Mouse (Mus musculus) 3T3-L1 (cell line): ENCODE results near the gene Itsn1.
A peak's percentile ranks its signal among the peaks of the same experiment; 100 is the strongest.

ENCODE experiments used
- DNase-seq: peaks from one replicate; pipeline ENCODE4 v3.0.0-alpha.2; 2015; ENCODE audit warnings: low read depth, low spot score

Gene Itsn1

DNA sequence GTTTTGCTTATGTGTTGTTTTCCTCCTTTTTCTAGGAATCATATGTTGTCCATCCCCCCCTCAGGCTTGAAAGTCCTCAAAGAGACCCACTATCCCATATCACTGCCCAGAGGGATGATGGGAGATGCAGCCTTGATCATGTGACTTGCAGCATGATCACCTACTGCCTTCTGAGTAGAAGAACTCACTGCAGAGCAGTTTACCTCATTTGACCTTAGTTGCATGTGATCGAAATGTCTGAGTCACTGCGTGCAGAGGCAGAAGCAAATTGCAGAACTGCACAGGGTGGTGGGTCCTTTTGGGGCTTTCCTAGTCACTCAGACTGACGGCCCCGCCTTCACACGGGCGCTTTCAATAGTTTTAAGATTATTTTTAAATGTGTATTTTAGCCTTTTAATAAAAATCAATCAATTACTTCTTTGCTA is 141.1 kb downstream of the Itsn1 start:
- DNase-seq: peak; percentile 20

DNA sequence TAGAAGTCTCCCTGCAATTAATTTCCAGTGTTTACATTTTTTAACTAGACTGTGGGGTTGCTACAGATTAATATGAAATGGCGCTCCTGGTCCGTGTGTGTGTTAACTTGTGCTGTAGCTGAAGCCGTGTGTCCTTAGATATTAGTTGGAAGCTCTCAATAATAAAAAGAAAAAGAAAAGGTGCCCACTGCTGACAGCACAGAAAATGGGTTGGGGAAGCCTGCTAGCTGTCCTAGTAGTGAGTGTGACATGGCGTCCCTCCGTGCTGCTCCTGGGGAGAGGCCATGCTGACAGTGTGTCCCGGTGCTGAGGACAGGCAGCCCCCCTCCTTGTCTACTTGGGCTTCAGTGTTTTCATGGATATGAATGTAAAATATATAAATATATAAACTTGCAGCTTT is 142.1 kb downstream of the Itsn1 start:
- DNase-seq: no peak

DNA sequence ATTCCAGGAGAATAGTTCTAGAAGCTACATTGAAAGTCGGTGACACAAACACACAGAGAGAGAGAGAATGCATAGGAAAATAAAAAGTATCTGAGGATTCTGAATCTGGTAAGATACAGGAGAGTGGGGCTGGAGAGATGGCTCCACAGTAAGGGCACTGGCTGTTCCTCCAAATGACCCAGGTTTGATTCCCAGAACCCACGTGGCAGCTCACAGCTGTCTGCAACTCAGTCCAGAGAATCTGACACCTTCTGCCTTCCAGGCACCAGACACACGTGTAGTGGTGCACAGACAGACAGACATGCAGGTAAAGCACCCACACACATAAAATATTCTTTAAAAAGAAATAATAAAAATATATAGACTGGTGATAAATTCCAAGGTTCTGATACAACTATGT is 144.6 kb downstream of the Itsn1 start:
- DNase-seq: no peak

DNA sequence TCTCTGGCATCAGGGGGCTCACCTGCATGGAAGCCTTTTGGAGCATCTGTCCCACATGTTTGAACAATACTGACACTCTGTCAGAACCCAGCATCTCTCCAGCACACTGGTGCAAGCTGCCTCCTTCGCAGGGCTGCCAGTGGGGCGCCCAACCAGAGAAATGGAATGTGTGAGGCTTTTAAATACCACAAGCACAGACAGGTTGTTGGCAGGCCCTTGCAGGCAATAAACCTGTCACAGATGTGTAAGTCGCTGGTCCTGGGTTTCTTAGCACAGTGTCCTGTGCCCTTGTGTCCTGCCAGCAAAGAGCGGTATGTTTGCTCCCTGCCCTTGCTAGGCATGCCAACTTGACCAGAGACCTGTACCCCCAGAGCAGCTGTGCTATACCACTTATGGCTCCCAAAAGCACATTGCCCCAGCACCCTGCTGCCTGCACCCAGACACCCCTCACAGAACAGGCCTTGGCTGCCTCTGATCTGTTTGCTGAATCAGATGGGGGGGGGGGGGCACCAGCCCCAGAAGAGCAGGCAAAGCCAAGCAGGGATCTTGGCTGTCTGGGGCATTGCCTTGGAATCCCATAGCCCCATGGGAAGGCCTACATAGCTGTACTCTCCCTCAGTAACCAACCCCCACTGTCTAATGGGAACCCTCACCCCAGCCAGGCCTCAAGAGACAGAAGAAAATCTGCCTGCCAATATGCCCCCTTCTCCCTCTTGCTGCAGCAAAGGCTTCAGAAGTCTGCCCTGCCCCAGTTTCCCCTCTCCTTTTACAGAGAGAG is 146.7 kb downstream of the Itsn1 start:
- DNase-seq: peak; percentile 56

DNA sequence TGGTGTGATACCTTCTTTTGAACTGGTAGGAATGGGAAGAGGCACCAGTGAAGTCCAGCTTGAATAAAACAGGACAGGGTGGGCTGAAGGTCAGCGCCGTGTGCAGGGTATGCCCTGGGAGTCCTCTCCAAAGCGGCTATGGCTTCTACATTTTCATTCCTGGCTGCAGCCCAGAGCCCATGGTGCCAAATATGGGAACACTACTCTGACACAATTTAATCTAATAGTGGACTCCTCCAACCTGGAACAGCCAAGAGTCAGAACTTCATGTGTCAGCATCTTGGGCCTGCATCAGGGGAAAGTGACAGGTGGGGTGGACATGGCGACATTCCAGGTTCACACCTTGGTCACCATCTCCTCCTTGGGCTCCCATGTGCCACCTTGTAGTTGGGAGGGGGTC is 147.4 kb downstream of the Itsn1 start:
- DNase-seq: no peak

DNA sequence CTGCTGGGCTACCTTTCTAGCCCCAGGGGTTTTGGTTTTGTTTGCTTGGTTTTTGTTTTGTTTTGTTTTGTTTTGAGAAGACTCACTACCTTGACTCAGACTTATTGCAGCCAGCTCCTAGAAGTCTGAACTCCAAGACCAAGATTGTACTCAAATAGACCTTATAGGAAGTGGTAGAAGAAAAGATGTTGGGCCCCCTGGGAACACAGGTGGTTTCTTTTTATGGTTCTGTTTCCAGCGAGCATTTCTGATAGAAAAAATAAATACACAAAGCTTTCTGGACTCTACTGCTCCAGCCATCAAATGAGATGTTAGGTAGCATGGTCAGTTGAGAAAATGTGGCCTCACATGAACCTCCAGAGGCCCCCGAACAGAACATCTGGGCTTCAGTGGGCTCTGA is 150.0 kb downstream of the Itsn1 start:
- DNase-seq: no peak

DNA sequence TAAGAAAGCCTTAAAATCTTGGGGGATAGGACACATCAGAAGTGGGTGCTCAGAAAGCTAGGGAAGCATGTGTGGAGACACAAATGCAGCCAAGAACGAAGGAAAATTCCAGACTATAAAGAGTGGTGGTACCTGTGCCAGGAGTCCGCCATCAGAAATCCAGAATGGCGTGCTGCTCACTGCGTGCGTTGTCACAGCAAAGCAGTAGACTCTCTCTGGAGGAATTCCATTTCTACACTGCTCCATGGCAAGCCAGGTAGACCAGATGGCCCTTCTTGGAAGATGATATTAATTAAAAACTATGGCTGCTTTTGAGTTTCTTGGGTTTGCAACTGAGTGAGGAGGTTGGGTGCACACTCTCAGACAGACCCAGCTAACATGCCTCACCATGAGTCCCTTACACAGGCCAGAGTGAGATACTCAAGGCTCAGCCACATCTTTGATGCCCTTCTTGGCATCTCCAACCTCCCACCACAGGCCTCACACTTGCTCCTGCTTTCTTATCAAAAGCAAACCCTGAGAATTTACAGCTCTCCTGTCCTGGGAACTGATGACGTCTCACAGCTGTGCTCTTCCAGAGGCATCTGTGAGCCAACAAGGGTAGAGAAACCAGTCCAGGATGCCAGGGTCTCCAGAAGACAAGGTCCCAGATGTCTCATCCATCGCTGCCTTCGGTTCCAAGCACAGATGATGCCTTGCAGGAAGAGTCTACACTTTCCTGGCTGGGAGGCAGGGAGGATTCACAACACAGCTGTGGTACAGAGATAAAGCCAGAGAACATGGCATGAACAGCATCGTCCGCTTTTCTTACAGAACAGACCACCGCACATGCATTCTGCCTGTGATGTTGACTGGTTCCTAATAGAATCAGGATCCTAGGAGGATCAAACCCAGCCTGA is 152.0 kb downstream of the Itsn1 start:
- no peak for DNase-seq

DNA sequence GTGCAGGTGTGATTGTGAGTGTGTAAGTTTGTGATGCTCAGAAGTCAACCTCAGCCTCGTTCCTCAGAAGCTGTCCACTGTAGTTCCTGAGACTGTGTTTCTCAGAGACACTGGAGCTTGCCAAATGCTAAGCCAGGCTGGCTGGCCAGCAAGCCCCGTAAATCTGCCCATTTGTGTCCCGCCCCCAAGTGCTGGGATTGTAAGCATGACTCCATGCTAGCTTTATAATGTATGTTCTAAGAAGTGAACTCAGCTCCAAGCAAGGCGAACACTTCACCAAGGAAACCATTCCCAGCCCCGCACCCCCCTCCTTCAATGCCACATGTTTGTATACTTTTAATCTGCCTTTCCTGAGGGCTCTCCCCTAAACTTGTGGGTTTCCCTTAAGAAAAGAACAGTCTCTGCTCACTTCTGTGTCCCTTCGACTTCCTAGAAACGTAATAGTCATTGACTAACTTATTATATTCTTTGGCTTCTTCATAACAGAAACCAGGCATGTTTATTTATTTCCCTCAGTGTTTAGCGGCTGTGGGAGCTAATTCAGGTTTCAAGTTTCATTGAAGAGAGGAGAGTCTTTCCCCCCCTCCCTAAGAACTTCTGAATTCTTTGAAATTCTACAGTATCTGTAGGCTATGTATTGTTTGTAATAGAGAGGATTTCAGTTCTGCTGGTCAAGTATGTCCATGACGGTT is 153.2 kb downstream of the Itsn1 start:
- no peak for DNase-seq

DNA sequence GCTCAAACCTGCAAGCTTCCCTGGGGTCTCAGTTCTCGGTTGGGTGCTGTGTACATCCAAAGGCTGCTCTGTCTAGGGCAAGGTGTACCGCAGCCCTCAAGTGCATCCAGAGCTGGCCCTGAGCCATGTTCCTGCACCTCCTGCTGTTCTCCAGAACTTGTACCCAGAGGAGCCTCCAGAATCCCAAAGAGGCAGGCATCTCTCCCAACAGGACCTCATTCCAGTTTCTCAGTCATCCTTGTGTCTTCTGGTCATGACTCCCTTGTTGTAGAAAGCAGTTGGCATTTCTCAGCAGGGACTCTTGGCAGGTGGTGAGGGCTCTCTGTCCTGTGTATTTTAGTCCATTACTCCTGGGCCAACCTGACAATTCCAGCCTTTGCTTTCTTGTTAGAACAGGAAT is 154.6 kb downstream of the Itsn1 start:
- no peak for DNase-seq

DNA sequence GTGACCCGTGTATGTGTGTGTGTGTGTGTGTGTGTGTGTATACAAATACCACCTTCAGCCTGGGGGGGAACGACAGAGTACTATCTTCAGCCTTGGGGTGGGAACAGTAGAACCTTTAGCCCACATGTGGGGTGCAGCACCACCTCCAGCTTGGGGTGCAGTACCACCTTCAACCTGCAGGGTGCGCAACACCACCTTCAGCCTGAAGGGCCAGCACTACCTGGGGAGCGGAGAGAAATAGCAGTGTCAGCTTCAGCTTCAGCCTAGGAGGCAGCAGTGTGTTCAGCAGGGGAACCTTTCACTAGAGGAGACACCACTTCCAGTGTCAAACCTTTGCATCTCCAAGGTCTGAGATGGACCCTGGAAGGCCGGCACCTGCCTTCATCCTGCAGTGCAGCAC is 155.1 kb downstream of the Itsn1 start:
- peak; percentile 43 for DNase-seq

DNA sequence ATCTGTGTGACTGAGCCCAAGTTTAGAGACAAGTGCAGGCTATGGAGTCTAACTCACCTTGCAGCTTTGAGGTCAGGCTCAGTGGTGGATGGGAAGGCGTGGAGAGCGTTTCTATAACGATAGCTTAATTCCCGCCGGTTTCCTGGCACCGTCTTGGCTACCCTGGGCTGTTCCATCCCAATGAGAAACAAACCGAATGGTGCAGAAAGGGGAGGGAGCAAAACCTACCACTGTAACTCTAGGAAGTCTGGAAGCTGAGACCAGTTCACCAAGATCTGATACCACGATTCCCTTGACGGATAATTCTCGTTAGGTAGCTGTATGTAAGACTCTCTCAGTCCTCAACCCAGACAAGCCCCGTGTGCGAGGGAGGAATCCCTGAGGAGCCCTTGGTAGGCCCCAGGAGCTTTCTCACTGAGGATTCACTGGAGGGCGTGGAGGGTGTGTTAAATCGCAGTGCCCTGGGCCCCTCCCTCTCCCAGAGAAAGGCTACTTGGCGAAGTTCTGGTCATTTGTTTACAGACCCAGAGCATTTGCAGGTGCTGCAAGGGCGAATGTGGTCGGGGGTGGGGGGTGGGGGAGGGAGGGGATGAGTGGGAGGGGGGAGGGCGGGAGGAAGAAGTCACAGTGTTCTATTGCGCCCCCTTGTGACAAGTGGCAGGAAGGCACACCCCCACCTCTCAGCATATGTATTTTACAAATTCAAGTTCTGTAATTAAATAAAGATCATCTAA is 156.5 kb downstream of the Itsn1 start:
- peak; percentile 51 for DNase-seq

DNA sequence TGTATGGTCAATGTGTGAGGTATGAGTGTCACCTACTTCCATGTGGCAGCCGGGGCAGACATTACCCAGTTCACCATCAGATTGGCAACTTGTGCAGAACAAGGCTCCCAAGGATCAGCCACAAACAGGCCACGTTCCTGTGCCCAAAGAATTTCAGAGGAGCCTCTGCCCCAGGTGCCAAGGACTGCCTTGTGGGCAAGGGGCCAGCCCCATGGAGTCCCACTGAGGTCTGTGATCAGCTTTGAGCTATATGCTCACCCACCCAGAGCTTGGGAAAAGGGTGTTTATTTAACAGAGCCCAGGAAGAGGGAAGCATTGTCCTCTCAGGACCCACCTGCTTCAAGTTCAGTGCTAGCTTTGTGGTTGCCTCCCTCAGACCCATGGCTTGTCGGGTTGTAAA is 159.3 kb downstream of the Itsn1 start:
- DNase-seq: no peak

DNA sequence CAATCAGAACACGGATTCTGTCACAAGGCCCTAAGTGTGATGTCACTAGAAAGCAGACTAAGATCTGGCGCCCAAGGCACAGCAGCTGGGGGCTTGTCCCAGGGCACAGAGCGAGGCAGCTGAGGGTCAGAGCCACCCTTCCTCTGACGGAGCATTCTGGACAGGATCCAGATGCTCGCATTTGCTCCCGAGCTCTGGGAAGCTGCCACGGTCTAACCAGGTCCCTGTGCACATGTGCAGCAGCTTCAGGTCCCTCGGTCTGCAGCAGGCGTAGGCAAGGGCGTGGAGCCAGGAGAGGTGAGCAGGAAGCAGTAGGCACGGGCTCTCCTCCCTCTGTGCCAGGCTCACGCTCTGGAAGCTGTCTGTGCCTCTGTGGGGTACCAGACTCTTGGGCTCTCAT is 160.8 kb downstream of the Itsn1 start:
- no peak for DNase-seq

DNA sequence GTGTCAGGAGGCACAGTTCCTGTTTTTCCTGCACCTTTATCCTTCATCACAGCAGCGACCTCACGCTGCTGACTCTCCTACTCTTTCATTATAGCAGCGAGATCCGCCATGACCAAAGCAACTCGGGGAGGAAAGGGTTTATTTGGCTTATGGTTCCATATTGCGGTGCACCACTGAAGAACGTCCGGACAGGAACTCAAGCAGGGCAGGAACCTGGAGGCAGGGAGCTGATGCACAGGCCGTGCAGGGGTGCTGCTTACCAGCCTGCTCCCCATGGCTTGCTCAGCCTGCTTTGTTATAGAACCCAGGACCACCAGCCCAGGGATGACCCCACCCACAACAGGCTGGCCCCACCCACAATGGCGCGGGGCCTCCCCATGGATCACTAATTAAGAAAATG is 162.1 kb downstream of the Itsn1 start:
- no peak for DNase-seq

DNA sequence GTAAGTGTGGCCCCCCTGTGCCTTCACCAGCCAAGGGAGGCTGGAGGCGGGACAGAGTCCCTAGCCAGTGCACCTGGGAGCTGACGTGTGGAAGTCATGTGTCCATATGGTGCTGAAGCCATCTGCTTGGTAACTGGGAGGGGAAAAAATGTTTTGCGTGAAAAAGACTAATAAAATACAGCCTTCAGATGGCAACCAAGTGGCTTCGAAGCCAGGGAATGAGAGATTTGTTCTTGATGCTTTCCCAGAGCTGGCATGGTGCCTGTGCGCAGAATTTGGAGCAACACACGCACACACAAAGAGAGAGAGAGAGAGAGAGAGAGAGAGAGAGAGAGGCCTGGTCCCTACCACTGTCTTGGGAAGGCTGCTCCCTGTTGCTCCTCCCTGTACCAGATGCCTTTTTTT is 167.3 kb downstream of the Itsn1 start:
- no peak for DNase-seq

DNA sequence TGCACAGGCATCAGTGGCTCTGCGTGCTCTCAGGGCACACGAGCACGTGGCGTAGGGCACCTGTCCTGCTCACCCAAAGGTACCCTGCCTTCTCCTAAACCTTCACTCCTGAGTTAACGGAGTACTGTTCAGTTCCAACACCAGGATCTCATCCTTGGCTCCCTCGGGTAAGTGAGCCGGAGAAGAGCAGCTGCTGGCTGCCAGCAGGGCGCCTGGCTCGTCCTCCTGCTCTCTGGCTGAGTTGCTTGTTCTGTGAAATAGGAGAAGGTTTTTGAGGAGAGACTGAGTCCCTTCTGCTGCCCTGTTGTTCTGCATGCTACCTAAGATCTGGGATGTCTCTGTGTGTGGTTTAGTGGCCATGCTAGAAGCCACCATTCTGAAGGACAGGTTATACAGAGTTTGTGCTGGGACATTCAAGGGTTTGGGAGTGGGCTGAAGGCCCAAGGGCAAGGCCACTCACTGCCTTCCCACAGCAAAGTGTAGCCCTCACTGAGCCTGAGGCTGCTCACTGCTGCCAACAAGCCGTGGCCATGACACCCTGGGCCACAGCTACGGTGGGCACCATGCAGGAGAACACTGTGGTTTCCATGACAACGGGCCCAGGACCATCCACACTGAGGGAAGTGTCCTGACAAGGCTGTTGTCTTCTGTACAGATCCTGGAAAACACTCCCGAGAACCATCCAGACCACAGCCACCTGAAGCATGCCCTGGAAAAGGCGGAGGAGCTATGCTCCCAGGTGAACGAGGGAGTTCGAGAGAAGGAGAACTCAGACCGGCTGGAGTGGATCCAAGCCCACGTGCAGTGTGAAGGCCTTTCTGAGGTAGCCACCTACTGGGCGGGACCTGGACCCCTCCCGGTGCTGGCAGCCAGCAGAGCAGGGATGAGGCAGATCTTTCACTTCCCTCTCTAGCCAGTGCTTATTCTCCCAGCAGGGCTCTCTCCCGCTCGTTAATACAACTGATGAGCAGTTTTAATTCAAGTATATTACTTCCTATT is 170.1 kb downstream of the Itsn1 start:
- no peak for DNase-seq

DNA sequence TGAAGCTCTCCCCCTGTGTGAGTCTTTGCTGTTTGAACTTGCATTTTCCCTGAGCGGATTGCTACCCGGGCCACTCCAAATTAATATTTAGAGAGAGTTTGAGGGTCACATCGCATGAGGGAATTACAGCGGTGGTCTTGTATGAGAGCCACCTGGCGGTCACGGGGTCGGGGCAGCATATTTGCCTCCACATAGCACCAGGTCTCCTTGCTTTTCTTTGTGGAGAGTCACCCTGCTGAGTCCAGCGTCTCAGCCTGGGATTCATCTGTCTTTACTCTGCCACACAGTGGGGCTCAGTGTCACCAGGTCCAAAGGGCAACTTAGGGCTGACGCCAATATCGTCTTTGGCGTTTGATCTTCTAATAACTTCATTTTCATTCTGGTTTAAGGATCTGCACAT is 171.2 kb downstream of the Itsn1 start:
- DNase-seq: no peak

DNA sequence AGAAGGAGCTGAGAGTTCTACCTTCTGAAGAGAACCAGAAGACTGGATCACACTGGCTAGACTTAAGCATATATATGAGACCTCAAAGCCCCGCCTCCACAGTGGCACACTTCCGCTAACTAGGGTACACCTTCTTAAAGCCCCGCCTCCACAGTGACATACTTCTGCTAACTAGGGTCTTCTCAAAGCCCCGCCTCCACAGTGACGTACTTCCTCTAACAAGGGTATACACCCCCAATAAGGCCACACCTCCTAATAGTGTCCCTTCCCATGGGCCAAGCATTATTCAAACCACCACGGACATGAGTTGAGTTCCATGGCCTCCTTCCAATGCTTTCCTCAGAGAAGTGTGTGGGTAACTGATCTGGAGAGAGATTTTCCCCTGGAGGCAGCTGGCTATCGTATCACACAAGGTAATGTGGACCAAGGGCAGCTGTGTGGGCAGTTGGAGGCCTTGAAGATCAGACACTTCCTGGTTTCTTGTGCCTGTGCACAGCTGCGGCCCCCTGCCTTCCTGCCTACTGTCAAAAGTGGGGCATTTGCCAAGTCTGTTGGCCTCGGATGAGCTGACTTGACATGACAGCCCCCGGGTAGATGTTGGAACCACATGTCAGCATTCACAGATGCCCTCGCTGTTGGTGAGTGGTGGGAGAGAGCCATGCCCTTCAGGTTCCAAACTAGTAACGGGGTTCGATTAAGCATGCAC is 174.9 kb downstream of the Itsn1 start:
- DNase-seq: no peak

DNA sequence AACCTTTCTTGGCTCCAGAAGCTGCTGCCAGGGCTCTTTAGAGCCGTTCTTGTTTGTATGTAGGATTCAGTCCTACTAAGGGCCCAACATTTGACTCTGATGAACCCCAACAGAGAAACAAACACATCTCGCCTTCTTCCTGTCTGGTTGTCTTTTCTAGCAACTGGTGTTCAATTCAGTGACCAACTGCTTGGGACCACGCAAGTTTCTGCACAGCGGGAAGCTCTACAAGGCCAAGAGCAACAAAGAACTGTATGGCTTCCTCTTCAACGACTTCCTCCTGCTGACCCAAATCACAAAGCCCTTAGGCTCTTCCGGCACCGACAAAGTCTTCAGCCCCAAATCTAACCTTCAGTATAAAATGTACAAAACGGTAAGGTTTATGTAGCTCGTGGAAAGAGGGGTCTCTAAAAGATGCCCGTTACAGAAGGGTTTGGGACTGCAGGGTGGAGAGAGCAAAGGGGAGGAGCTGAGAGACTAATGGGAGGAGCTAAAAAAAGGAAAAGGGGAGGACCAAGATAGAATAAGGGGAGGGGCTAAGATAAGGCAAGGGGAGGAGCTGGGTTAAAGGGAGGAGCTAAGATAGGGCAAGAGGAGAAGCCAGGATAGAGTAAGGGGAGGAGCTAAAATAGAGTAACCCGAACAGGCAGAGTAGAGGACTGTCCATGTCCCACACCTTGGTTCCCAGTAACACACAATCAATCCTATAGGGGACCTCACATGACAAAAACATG is 176.2 kb downstream of the Itsn1 start:
- no peak for DNase-seq
